Mouse (Mus musculus): ENCODE results near the gene Duoxa1. TPM values are rescaled to one million over a fixed set of nuclear protein-coding genes. Genes with fewer than 3 reads are reported as not detected.

Duoxa1 gene
- polyA plus RNA-seq, 1 experiment from 2014 or later: 0.51 TPM

- WGBS: 10% methylated on average over 23 of the region's 23 CpGs
- no peak for ATAC-seq (ENCODE audit: low read depth)
- Histone ChIP-seq H3K9me3 (ENCODE audit: control insufficient read depth, low read length) (no peaks in the 10 kb centered on the region), H3K4me2 (ENCODE audit: low read depth, low read length) (peak overlapping the region; percentile 54), H3K4me1 (replicated peaks; ENCODE audit: control insufficient read depth, insufficient read depth, low read length) (peaks cover 20% of the 10 kb centered on the region), H3K9ac (ENCODE audit: low read length) (no peak overlapping the region), H3K27me3 (ENCODE audit: control insufficient read depth, insufficient read depth, low read depth, low read length) (peaks cover 63% of the 10 kb centered on the region), H3K27ac (ENCODE audit: low read length) (no peak overlapping the region), H3K4me3 (ENCODE audit: low read length) (peak overlapping the region; percentile 38), H3K36me3 (ENCODE audit: control insufficient read depth, insufficient read depth, low read length) (no peaks in the 10 kb centered on the region)
Measured at GRCm38 (mm10) chr2:122301921-122302573, 11.5 kb downstream of the Duoxa1 start.

GRCm38 (mm10) chr2:122301081-122301920, 12.2 kb downstream of the Duoxa1 start:
- Histone ChIP-seq H3K27me3 (ENCODE audit: control insufficient read depth, insufficient read depth, low read depth, low read length) (peaks cover 68% of the 10 kb centered on the region), H3K4me3 (ENCODE audit: low read length) (peak overlapping the region; percentile 38), H3K4me2 (ENCODE audit: low read depth, low read length) (peak overlapping the region; percentile 54), H3K9me3 (ENCODE audit: control insufficient read depth, low read length) (no peaks in the 10 kb centered on the region), H3K9ac (ENCODE audit: low read length) (no peak overlapping the region), H3K27ac (ENCODE audit: low read length) (no peak overlapping the region), H3K4me1 (replicated peaks; ENCODE audit: control insufficient read depth, insufficient read depth, low read length) (peaks cover 20% of the 10 kb centered on the region), H3K36me3 (ENCODE audit: control insufficient read depth, insufficient read depth, low read length) (no peaks in the 10 kb centered on the region)
- WGBS: under 1% methylated on average over 48 of the region's 48 CpGs
- peak; percentile 34; the same call in 1 of the 2 replicates for ATAC-seq (ENCODE audit: low read depth)

GRCm38 (mm10) chr2:122300656-122301020, 12.9 kb downstream of the Duoxa1 start:
- H3K27me3 ChIP-seq (ENCODE audit: control insufficient read depth, insufficient read depth, low read depth, low read length): peaks cover 74% of the 10 kb centered on the region
- 5% methylated on average over 14 of the region's 14 CpGs for WGBS
- no peaks in the 10 kb centered on the region for H3K9me3 ChIP-seq (ENCODE audit: control insufficient read depth, low read length)
- peaks cover 20% of the 10 kb centered on the region for H3K4me1 ChIP-seq (replicated peaks; ENCODE audit: control insufficient read depth, insufficient read depth, low read length)
- no peaks in the 10 kb centered on the region for H3K36me3 ChIP-seq (ENCODE audit: control insufficient read depth, insufficient read depth, low read length)
- ATAC-seq (ENCODE audit: low read depth): no peak
- H3K4me3 ChIP-seq (ENCODE audit: low read length): no peak overlapping the region
- no peak overlapping the region for H3K4me2 ChIP-seq (ENCODE audit: low read depth, low read length)
- H3K9ac ChIP-seq (ENCODE audit: low read length): no peak overlapping the region
- H3K27ac ChIP-seq (ENCODE audit: low read length): no peak overlapping the region

- Histone ChIP-seq H3K4me2 (ENCODE audit: low read depth, low read length) (no peak overlapping the region), H3K4me1 (replicated peaks; ENCODE audit: control insufficient read depth, insufficient read depth, low read length) (peaks cover 20% of the 10 kb centered on the region), H3K27ac (ENCODE audit: low read length) (no peak overlapping the region), H3K36me3 (ENCODE audit: control insufficient read depth, insufficient read depth, low read length) (no peaks in the 10 kb centered on the region), H3K27me3 (ENCODE audit: control insufficient read depth, insufficient read depth, low read depth, low read length) (peaks cover 79% of the 10 kb centered on the region), H3K9ac (ENCODE audit: low read length) (no peak overlapping the region), H3K9me3 (ENCODE audit: control insufficient read depth, low read length) (no peaks in the 10 kb centered on the region), H3K4me3 (ENCODE audit: low read length) (no peak overlapping the region)
- WGBS: 11% methylated on average over 14 of the region's 14 CpGs
- ATAC-seq (ENCODE audit: low read depth): no peak
Measured at GRCm38 (mm10) chr2:122299911-122300655, 13.4 kb downstream of the Duoxa1 start.

- Histone ChIP-seq H3K36me3 (ENCODE audit: control insufficient read depth, insufficient read depth, low read length) (no peaks in the 10 kb centered on the region), H3K27me3 (ENCODE audit: control insufficient read depth, insufficient read depth, low read depth, low read length) (peaks cover 85% of the 10 kb centered on the region), H3K9me3 (ENCODE audit: control insufficient read depth, low read length) (no peaks in the 10 kb centered on the region), H3K4me1 (replicated peaks; ENCODE audit: control insufficient read depth, insufficient read depth, low read length) (peaks cover 20% of the 10 kb centered on the region), H3K27ac (ENCODE audit: low read length) (no peak within 1 kb of the TSS), H3K4me3 (ENCODE audit: low read length) (peak within 1 kb of the TSS; percentile 40), H3K4me2 (ENCODE audit: low read depth, low read length) (peak within 1 kb of the TSS; percentile 47), H3K9ac (ENCODE audit: low read length) (no peak within 1 kb of the TSS)
- WGBS: 2% methylated on average over 43 of the region's 43 CpGs
- ATAC-seq (ENCODE audit: low read depth): no peak; the same call in 1 of the 2 replicates
Measured at GRCm38 (mm10) chr2:122298596-122299490, 14.7 kb downstream of the Duoxa1 start, which contains the start of gene Duoxa2. Duoxa2 (plus strand) TSS chr2:122298900.

- Histone ChIP-seq H3K27me3 (ENCODE audit: control insufficient read depth, insufficient read depth, low read depth, low read length) (peaks cover 83% of the 10 kb centered on the region), H3K9ac (ENCODE audit: low read length) (no peak within 1 kb of the TSS), H3K4me2 (ENCODE audit: low read depth, low read length) (peak within 1 kb of the TSS; percentile 47), H3K27ac (ENCODE audit: low read length) (no peak within 1 kb of the TSS), H3K4me3 (ENCODE audit: low read length) (peak within 1 kb of the TSS; percentile 40), H3K36me3 (ENCODE audit: control insufficient read depth, insufficient read depth, low read length) (no peaks in the 10 kb centered on the region), H3K9me3 (ENCODE audit: control insufficient read depth, low read length) (no peaks in the 10 kb centered on the region), H3K4me1 (replicated peaks; ENCODE audit: control insufficient read depth, insufficient read depth, low read length) (peaks cover 20% of the 10 kb centered on the region)
- no peak for ATAC-seq (ENCODE audit: low read depth)
- WGBS: 4% methylated on average over 13 of the region's 13 CpGs
Measured at GRCm38 (mm10) chr2:122298096-122298499, 15.4 kb downstream of the Duoxa1 start, which contains the start of gene Duox2. Duox2 (minus strand) TSS chr2:122298449.

- Histone ChIP-seq H3K27me3 (ENCODE audit: control insufficient read depth, insufficient read depth, low read depth, low read length) (peaks cover 76% of the 10 kb centered on the region), H3K9me3 (ENCODE audit: control insufficient read depth, low read length) (no peaks in the 10 kb centered on the region), H3K36me3 (ENCODE audit: control insufficient read depth, insufficient read depth, low read length) (no peaks in the 10 kb centered on the region), H3K4me1 (replicated peaks; ENCODE audit: control insufficient read depth, insufficient read depth, low read length) (peaks cover 20% of the 10 kb centered on the region), H3K27ac (ENCODE audit: low read length) (no peak overlapping the region), H3K4me3 (ENCODE audit: low read length) (0 out of 2 replicates have a peak overlapping the region, but pooled peaks have one; percentile 8), H3K9ac (ENCODE audit: low read length) (no peak overlapping the region), H3K4me2 (ENCODE audit: low read depth, low read length) (0 out of 2 replicates have a peak overlapping the region, but pooled peaks have one; percentile 3)
- no peak for ATAC-seq (ENCODE audit: low read depth)
- 1% methylated on average over 35 of the region's 35 CpGs for WGBS
Measured at GRCm38 (mm10) chr2:122297271-122298095, 16.0 kb downstream of the Duoxa1 start.

- no peak for ATAC-seq (ENCODE audit: low read depth)
- Histone ChIP-seq H3K4me1 (replicated peaks; ENCODE audit: control insufficient read depth, insufficient read depth, low read length) (peaks cover 13% of the 10 kb centered on the region), H3K27ac (ENCODE audit: low read length) (no peak overlapping the region), H3K9me3 (ENCODE audit: control insufficient read depth, low read length) (no peaks in the 10 kb centered on the region), H3K4me3 (ENCODE audit: low read length) (no peak overlapping the region), H3K36me3 (ENCODE audit: control insufficient read depth, insufficient read depth, low read length) (no peaks in the 10 kb centered on the region), H3K4me2 (ENCODE audit: low read depth, low read length) (no peak overlapping the region), H3K27me3 (ENCODE audit: control insufficient read depth, insufficient read depth, low read depth, low read length) (peaks cover 52% of the 10 kb centered on the region), H3K9ac (ENCODE audit: low read length) (no peak overlapping the region)
- 3% methylated on average over 7 of the region's 7 CpGs for WGBS
Measured at GRCm38 (mm10) chr2:122294916-122295315, 18.6 kb downstream of the Duoxa1 start.

Data from lung, embryonic 16.5 days (tissue).